Mouse (Mus musculus) bone marrow macrophage, adult 2 months (primary cell): ENCODE measurements around the gene Kiz.

Experiments
- CTCF ChIP-seq: IDR thresholded peaks from 2 replicates; pipeline ENCODE4 v1.5.1; 2012; ENCODE audit warnings: low read depth, mild to moderate bottlenecking, low read length, moderate library complexity
- POLR2A ChIP-seq: IDR thresholded peaks from 2 replicates; pipeline ENCODE4 v1.6.1; 2012; ENCODE audit warnings: mild to moderate bottlenecking, low read depth, low read length, borderline replicate concordance

GRCm38 (mm10) chr2:146898977-146899376 lies 43.3 kb downstream of the Kiz start:
- TF ChIP-seq CTCF (no peak), POLR2A (no peak)
